Mouse (Mus musculus) hindbrain, embryonic 10.5 days (tissue): ENCODE measurements at regions not wholly inside any gene's neighbourhood (a gene's known extent, or its start where the extent isn't known, plus 50 kb on each side); places are given as distances from the start of the nearest gene placed in this dataset.

Source experiments
- DNase-seq: peaks from one replicate; pipeline ENCODE4 v3.0.0-alpha.2; 2017; ENCODE audit warnings: low spot score
- H3K27ac ChIP-seq: fragments of 300-500 bp; sonication (generic); 2 replicates; pipeline ENCODE4 v1.5.1; 2016; ENCODE audit warnings: mild to moderate bottlenecking, moderate library complexity
- H3K27me3 ChIP-seq: fragments of 300-500 bp; sonication (generic); 2 replicates; pipeline ENCODE4 v1.6.1; 2016; ENCODE audit warnings: mild to moderate bottlenecking; ENCODE audit not compliant: poor library complexity, insufficient read depth, severe bottlenecking
- H3K36me3 ChIP-seq: fragments of 300-500 bp; sonication (generic); 2 replicates; pipeline ENCODE4 v1.6.1; 2016; ENCODE audit warnings: mild to moderate bottlenecking, moderate library complexity
- H3K4me1 ChIP-seq: fragments of 300-500 bp; sonication (generic); replicated peaks from 2 replicates; pipeline ENCODE4 v1.6.1; 2016; ENCODE audit warnings: mild to moderate bottlenecking
- H3K4me3 ChIP-seq: fragments of 300-500 bp; sonication (generic); 2 replicates; pipeline ENCODE4 v1.5.1; 2016; ENCODE audit warnings: mild to moderate bottlenecking, moderate library complexity
- H3K9me3 ChIP-seq: fragments of 300-500 bp; sonication (generic); 2 replicates; pipeline ENCODE4 v1.6.1; 2016; ENCODE audit warnings: mild to moderate bottlenecking, moderate library complexity
- WGBS: fragments of 180-500 bp; shearing (Covaris S2); methylation state at CpG from one replicate; pipeline ENCODE4 v1.1.7; 2016; 5-methylcytosine and 5-hydroxymethylcytosine counted together

- Histone ChIP-seq H3K27me3 (no peaks in the 10 kb centered on the region), H3K36me3 (no peaks in the 10 kb centered on the region), H3K4me3 (no peak overlapping the region), H3K4me1 (no peaks in the 10 kb centered on the region), H3K27ac (no peak overlapping the region), H3K9me3 (peaks cover 13% of the 10 kb centered on the region)
- WGBS = 91% methylated on average over 10 of the region's 10 CpGs
- DNase-seq = no peak
Observed at GRCm38 (mm10) chr6:13982606-13983389, 111.5 kb upstream of the 2610001J05Rik start.

DNA sequence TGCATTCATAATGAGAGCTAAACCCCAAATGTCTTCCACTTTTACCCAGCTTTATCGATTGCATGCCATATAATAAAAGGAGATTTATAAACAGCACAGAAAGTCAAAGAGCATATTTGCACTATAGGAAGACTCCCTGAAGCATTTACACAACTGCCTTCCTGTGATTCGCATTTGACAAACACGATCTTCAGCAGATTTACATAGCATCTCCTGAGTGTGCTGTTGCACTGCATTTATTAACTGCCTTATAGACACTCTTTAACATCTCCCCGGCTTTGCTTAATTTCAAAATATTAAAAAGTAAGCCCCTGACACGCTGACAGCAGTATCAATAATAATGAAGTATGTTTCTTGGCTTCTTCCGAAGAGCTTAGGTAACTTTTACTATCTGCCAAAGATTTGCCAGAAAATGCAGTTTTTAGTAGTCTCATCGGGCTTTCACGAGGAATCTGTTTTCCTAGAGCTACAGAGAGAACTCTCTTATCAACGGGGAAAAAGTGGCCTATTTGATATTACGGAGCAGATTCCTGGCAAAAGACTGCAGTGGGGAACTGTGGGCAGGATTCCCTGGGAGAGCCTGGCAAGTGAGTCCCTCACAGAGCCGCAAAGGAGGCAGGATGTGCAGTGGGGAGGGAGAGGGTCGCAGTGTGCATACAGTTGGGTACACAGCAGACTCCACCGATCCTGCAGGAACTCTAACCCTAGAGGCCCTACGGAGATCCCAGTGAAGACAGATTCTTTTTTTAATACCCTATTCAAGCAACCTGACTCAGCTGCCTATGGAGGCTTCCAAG, 103.6 kb upstream of the 2610001J05Rik start:
- Histone ChIP-seq H3K4me3 (no peak overlapping the region), H3K36me3 (no peaks in the 10 kb centered on the region), H3K9me3 (peaks cover 8% of the 10 kb centered on the region), H3K27me3 (no peaks in the 10 kb centered on the region), H3K27ac (no peak overlapping the region), H3K4me1 (no peaks in the 10 kb centered on the region)
- no peak for DNase-seq
- 82% methylated on average over 14 of the region's 14 CpGs for WGBS

DNA sequence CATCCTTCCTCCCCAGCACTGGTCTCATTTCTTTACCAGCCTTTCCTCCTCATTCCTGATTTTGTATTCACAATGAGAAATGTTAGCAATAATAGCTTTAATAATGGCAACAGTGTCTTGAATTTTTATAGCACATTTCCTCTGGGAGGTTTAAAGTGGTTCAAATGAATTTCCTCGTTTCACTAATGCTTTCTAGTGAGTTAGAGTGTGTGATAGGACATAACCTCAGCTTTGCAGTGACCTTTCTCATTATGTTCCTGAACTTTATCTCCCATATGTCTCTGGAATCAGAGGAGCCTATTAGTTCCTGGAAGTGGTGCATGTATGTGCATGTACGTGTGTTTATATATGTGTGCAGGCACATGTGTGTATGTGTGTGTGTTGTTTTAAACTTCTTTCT, 93.2 kb upstream of the 2610001J05Rik start:
- DNase-seq = no peak
- no peaks in the 10 kb centered on the region for H3K4me1 ChIP-seq
- H3K9me3 ChIP-seq = no peaks in the 10 kb centered on the region
- H3K36me3 ChIP-seq = no peaks in the 10 kb centered on the region
- H3K27me3 ChIP-seq = no peaks in the 10 kb centered on the region
- no peak overlapping the region for H3K4me3 ChIP-seq
- no peak overlapping the region for H3K27ac ChIP-seq
- WGBS = 72% methylated on average over 2 of the region's 2 CpGs

DNA sequence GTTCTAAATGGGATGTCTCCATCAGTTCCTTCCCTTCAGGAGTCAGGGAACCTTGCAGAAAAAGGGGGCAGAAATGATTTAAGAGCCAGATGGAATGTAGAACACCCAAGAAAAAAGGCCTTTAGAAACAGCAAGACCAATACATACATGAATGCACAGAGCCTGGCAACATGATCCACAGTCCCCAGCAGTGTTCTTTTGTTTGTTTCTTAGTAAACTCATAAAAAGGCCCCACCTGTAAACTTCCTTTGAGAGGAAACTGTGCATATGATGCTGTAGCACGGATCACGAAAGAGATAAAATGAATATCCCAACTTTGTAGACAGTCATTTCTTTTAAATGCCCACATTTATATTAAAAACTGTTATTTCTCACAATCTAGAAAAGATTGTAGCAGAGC, 92.7 kb upstream of the 2610001J05Rik start:
- no peaks in the 10 kb centered on the region for H3K4me1 ChIP-seq
- no peak overlapping the region for H3K27ac ChIP-seq
- H3K36me3 ChIP-seq = no peaks in the 10 kb centered on the region
- H3K9me3 ChIP-seq = no peaks in the 10 kb centered on the region
- H3K4me3 ChIP-seq = no peak overlapping the region
- no peak for DNase-seq
- WGBS = 60% methylated on average over 2 of the region's 2 CpGs
- H3K27me3 ChIP-seq = no peaks in the 10 kb centered on the region

GRCm38 (mm10) chr6:13949640-13950039, 78.3 kb upstream of the 2610001J05Rik start:
- DNase-seq = no peak
- WGBS = 73% methylated on average over 4 of the region's 4 CpGs
- Histone ChIP-seq H3K27ac (no peak overlapping the region), H3K4me1 (no peaks in the 10 kb centered on the region), H3K4me3 (no peak overlapping the region), H3K27me3 (no peaks in the 10 kb centered on the region), H3K9me3 (no peaks in the 10 kb centered on the region), H3K36me3 (no peaks in the 10 kb centered on the region)

DNA sequence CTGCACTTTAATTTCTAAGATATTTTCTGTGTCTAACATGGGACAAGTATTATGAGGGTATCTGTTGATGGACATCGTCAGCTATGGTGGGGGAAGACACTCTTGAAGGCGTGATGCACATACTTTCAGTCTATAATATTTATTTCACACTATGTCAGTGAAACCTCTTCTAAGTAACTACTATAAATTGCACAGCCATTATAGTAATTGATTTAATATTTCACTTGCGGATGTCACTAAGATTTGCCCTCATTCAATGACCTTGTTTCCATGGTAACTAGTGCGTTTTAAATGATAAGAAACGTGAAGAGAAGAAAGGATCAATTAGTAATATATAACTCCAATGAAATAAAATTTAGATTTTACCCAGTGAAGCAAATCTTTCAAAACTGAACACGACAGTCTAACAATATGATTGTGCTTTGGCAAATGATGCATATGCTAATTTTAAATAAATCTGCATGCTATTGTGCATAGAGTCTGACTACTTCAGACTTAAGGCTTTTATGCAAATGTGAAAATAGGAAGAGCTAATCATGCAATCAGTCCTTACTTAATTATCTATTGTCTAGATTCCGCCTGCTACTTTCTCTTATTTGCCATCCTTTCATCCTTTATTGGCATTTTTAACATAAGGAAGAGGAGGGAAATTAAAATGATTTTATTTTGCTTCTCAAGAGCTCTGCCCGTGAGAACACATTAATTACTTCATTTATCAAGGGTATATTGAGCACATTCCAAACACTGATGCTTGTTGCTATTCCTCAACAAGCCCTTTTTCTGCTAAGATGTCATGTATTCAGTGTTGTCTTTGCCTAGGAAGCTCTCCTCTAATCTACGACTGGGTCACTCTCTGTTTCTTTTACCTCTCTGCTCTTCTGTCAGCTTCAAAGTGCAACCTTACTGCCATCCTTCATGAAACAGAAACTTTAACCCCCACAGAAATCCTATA, 49.8 kb upstream of the 2610001J05Rik start:
- no peak for DNase-seq
- Histone ChIP-seq H3K36me3 (no peaks in the 10 kb centered on the region), H3K27ac (no peak overlapping the region), H3K27me3 (no peaks in the 10 kb centered on the region), H3K4me3 (no peak overlapping the region), H3K9me3 (no peaks in the 10 kb centered on the region), H3K4me1 (no peaks in the 10 kb centered on the region)
- 86% methylated on average over 9 of the region's 9 CpGs for WGBS
